Mouse (Mus musculus) midbrain, embryonic 16.5 days (tissue): ENCODE measurements at regions not wholly inside any gene's neighbourhood (a gene's known extent, or its start where the extent isn't known, plus 50 kb on each side); places are given as distances from the start of the nearest gene placed in this dataset.
"Not testable (repeated sequence)": the region's sequence is repeated elsewhere in the genome, so short reads cannot be mapped to it uniquely, and the experiment has no call there.

Experiments
- ATAC-seq: fragments of 200-750 bp; cut with Nextera tagmentation; 2 replicates; pipeline ENCODE4 v1.8.0; 2017; ENCODE audit warnings: moderate TSS enrichment
- H3K27ac ChIP-seq: fragments of 300-500 bp; sonication (generic); 2 replicates; pipeline ENCODE4 v1.5.1; 2014; ENCODE audit warnings: mild to moderate bottlenecking, low read length, mixed read lengths
- H3K27me3 ChIP-seq: fragments of 300-500 bp; sonication (generic); 2 replicates; pipeline ENCODE4 v1.6.1; 2014; ENCODE audit warnings: low read depth, low read length, mixed read lengths; ENCODE audit not compliant: control insufficient read depth, insufficient read depth
- H3K36me3 ChIP-seq: fragments of 300-500 bp; sonication (generic); 2 replicates; pipeline ENCODE4 v1.6.1; 2014; ENCODE audit warnings: mild to moderate bottlenecking, low read length, moderate library complexity, mixed read lengths; ENCODE audit not compliant: control insufficient read depth, insufficient read depth
- H3K4me1 ChIP-seq: fragments of 300-500 bp; sonication (generic); 2 replicates; pipeline ENCODE4 v1.6.1; 2014; ENCODE audit warnings: mild to moderate bottlenecking, low read length, mixed read lengths; ENCODE audit not compliant: control insufficient read depth, insufficient read depth
- H3K4me2 ChIP-seq: fragments of 300-500 bp; sonication (generic); 2 replicates; pipeline ENCODE4 v1.6.1; 2014; ENCODE audit warnings: mild to moderate bottlenecking, low read length, mixed read lengths
- H3K4me3 ChIP-seq: fragments of 300-500 bp; sonication (generic); 2 replicates; pipeline ENCODE4 v1.5.1; 2014; ENCODE audit warnings: low read depth, mild to moderate bottlenecking, low read length, moderate library complexity, mixed read lengths
- H3K9ac ChIP-seq: fragments of 300-500 bp; sonication (generic); 2 replicates; pipeline ENCODE4 v1.6.1; 2014; ENCODE audit warnings: low read depth, low read length, mixed read lengths
- H3K9me3 ChIP-seq: fragments of 300-500 bp; sonication (generic); replicated peaks from 2 replicates; pipeline ENCODE4 v1.6.1; 2014; ENCODE audit warnings: mild to moderate bottlenecking, low read length, mixed read lengths; ENCODE audit not compliant: control insufficient read depth, poor library complexity, severe bottlenecking
- WGBS: fragments of 180-500 bp; shearing (Covaris S2); extraction: QIAGEN DNeasy Blood & Tissue Kit; methylation state at CpG from one replicate; pipeline ENCODE4 v1.1.7; 2014; 5-methylcytosine and 5-hydroxymethylcytosine counted together

DNA sequence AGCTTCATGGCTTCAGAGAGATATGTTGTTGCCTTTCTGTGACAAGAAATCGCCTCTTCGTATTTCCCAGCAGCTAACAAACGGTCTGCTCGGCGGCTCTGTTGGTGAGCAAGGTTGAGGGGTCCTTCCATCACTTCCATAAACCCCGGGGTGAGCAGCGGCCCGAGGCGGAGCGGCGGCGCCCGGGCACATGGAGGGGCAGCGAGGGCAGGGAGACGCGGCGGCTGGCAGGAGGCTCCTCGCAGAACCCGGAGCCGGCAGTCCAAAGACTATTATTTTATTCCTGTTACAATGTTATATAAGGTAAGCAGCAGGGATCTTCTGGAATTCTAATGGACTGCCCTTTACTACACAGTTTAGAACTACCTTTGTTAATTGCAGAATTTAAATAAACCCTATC, 366.9 kb upstream of the Olfr1507 start:
- H3K4me3 ChIP-seq, H3K36me3 ChIP-seq, H3K4me2 ChIP-seq, H3K27me3 ChIP-seq, H3K9ac ChIP-seq, H3K27ac ChIP-seq, H3K9me3 ChIP-seq, H3K4me1 ChIP-seq: not testable (repeated sequence)
- WGBS, result 28% methylated on average over 6 of the region's 20 CpGs
- ATAC-seq, result peak; percentile 62; the same call in 1 of the 2 replicates

DNA sequence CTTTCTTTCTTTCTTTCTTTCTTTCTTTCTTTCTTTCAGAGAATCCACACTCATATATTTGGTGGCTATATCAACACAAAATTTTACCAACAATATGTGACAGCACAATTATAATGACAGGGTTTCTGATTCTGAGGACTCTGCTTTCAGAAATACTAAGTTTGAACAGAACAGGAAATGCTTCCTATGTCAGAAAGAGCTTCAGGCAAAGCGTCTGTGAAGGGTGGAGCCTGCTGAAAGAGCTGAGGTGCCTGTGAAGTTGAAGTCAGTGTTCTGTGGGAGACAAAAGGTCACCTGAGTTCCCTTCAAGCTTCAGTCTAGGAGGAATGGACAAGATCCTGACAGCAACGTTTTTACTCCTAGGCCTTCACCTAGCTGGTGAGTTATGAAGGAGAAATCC, 359.8 kb upstream of the Olfr1507 start:
- H3K4me1 ChIP-seq, H3K9ac ChIP-seq, H3K9me3 ChIP-seq, H3K27ac ChIP-seq, H3K4me3 ChIP-seq, H3K36me3 ChIP-seq, ATAC-seq, H3K4me2 ChIP-seq, H3K27me3 ChIP-seq: not testable (repeated sequence)
- WGBS, result no CpG with 5 or more reads among the region's 2 CpGs

- not testable (repeated sequence) for ATAC-seq, H3K27me3 ChIP-seq, H3K9me3 ChIP-seq, H3K36me3 ChIP-seq, H3K9ac ChIP-seq, H3K4me2 ChIP-seq, H3K4me3 ChIP-seq, H3K27ac ChIP-seq, H3K4me1 ChIP-seq
Measured at GRCm38 (mm10) chr14:52853598-52853997, 358.0 kb upstream of the Olfr1507 start.

DNA sequence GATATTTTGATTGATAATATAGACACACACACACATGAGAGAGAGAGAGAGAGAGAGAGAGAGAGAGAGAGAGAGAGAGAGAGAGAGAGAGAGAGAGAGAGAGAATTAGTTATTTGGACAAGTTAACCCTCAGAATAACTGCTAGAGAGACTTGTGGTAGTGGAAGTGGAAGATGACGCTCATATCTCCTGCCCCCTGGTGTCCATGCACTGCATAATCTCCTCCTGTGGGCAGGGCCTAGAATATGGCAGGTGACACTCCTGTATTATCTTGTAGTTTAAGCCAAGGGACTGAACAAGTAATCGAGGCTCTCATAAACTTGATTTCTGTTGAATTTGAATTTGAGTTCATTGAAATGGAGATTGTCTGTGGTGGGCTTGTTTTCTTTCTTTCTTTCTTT, 352.4 kb upstream of the Olfr1507 start:
- no CpG with 5 or more reads among the region's 2 CpGs for WGBS
- H3K4me3 ChIP-seq, H3K27ac ChIP-seq, H3K4me2 ChIP-seq, H3K4me1 ChIP-seq, ATAC-seq, H3K9me3 ChIP-seq, H3K9ac ChIP-seq, H3K36me3 ChIP-seq, H3K27me3 ChIP-seq: not testable (repeated sequence)

DNA sequence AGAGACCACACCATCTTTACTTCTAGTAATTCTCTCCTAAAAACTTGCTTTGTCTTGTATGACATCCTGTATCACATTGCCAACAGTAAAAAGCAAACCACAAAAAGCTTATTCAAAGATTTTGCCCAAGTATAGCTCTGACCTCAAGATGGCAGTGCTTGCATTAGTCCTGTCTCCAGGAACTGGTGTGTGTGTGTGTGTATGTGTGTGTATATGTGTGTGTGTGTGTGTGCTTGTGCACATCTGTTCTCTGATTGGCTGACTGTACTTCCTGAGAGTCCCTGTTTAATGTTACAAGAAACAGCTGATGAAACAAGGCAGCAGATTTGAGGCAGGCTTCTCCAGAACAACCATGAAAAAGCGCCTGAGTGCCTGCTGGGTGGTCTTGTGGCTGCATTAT, 328.5 kb upstream of the Olfr1507 start:
- not testable (repeated sequence) for H3K4me2 ChIP-seq, H3K4me3 ChIP-seq, H3K36me3 ChIP-seq, ATAC-seq, H3K9ac ChIP-seq, H3K9me3 ChIP-seq, H3K4me1 ChIP-seq, H3K27me3 ChIP-seq, H3K27ac ChIP-seq
- WGBS, result no CpG with 5 or more reads among the region's 1 CpGs

DNA sequence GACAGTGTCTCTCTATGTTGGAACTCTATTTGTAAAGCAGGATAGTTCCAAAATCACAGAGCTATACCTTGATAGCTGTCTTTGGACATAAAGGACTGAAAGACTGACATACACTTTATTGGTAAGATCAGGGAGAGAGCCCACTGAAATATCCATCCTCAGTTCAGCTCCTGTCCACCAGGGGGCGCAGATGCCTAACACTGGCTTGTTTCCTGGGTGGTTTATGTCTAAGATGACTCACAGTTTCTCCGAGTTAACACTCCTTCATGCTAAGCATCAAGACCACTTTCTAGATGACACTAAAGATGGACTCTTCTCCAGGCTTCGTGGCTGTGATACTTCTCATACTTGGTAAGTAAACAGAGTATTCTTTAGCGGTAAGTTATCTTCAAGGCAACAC, 326.1 kb upstream of the Olfr1507 start:
- not testable (repeated sequence) for H3K36me3 ChIP-seq, H3K4me1 ChIP-seq, H3K4me2 ChIP-seq, ATAC-seq, H3K4me3 ChIP-seq, H3K27me3 ChIP-seq, H3K9ac ChIP-seq, H3K27ac ChIP-seq, H3K9me3 ChIP-seq
- no CpG with 5 or more reads among the region's 4 CpGs for WGBS

- 92% methylated on average over 2 of the region's 5 CpGs for WGBS
- H3K4me3 ChIP-seq, H3K4me1 ChIP-seq, H3K27me3 ChIP-seq, H3K36me3 ChIP-seq, H3K4me2 ChIP-seq, H3K27ac ChIP-seq, H3K9ac ChIP-seq, H3K9me3 ChIP-seq: not testable (repeated sequence)
- peak; percentile 67; the same call in 1 of the 2 replicates for ATAC-seq
Measured at GRCm38 (mm10) chr14:52811128-52811415, 315.5 kb upstream of the Olfr1507 start.

GRCm38 (mm10) chr14:52810275-52811127, 315.0 kb upstream of the Olfr1507 start:
- WGBS, result 70% methylated on average over 8 of the region's 8 CpGs
- not testable (repeated sequence) for H3K27me3 ChIP-seq, H3K27ac ChIP-seq, H3K4me1 ChIP-seq, H3K9me3 ChIP-seq, H3K4me3 ChIP-seq, H3K4me2 ChIP-seq, H3K36me3 ChIP-seq, H3K9ac ChIP-seq
- peak; percentile 90 for ATAC-seq

GRCm38 (mm10) chr14:52801705-52802104, 306.2 kb upstream of the Olfr1507 start:
- H3K9ac ChIP-seq, H3K9me3 ChIP-seq, H3K36me3 ChIP-seq, H3K4me1 ChIP-seq, H3K4me2 ChIP-seq, H3K27ac ChIP-seq, ATAC-seq, H3K4me3 ChIP-seq, H3K27me3 ChIP-seq: not testable (repeated sequence)
- 87% methylated on average over 2 of the region's 2 CpGs for WGBS
